22 mouse cellular contexts compared by ENCODE assay signal in genomic region chr7:133001388-133001787, GRCm38 (mm10).
"Had no signal": no experiment of that assay in that cellular context is flagged by ENCODE, and none has a peak within 500 bp of the region (broad histone marks: within the 10 kb centered on the region; RNA-seq: fewer than 3 reads in every experiment).

No protein-coding gene starts in this region.

- H3K27ac ChIP-seq: gastrocnemius, adult 2 months; heart, adult 2 months; heart, embryonic 13.5 days; heart, embryonic 15.5 days; hindbrain, embryonic 10.5 days; hindbrain, embryonic 12.5 days; hindbrain, embryonic 14.5 days; intestine, embryonic 15.5 days; left cerebral cortex, adult 2 months; limb, embryonic 10.5 days; limb, embryonic 12.5 days; liver, embryonic 13.5 days; liver, embryonic 15.5 days had no signal

- H3K36me3 ChIP-seq: liver, embryonic 15.5 days had no signal

- H3K27me3 ChIP-seq: heart, embryonic 13.5 days; heart, embryonic 15.5 days; hindbrain, embryonic 12.5 days; intestine, embryonic 15.5 days; limb, embryonic 12.5 days; liver, embryonic 13.5 days; liver, embryonic 15.5 days had no signal

- H3K4me3 ChIP-seq: gastrocnemius, adult 2 months; heart, adult 2 months; heart, embryonic 13.5 days; heart, embryonic 15.5 days; hindbrain, embryonic 10.5 days; hindbrain, embryonic 12.5 days; intestine, embryonic 15.5 days; left cerebral cortex, adult 2 months; limb, embryonic 10.5 days; limb, embryonic 12.5 days; liver, embryonic 13.5 days; liver, embryonic 15.5 days had no signal

- DNase-seq: gastrocnemius, adult 2 months; gastrocnemius, postnatal 10 days; gastrocnemius, postnatal 25 days; heart, postnatal 4 days; kidney, adult 18-20 months; kidney, adult 8-10 months; kidney, postnatal 10 days; kidney, postnatal 4 days; layer of hippocampus, adult 9-11 months; liver; liver, embryonic 13.5 days had no signal
